Mouse (Mus musculus) activated CD4-positive, CD25-positive, alpha-beta regulatory T cell, adult 4 months (primary cell): ENCODE measurements around the gene Slc8a3. TPM values are rescaled to one million over a fixed set of nuclear protein-coding genes. Genes with fewer than 3 reads are reported as not detected.

ENCODE experiments used
- ATAC-seq: one replicate; pipeline ENCODE4 v1.8.0; 2017
- polyA plus RNA-seq, 2 experiments: library from polyadenylated mRNA; unstranded; fragments of 100-300 nt; shearing (Covaris generic); gene quantifications; one replicate each; pipeline ENCODE4 v1.2.1; 2017

Gene Slc8a3
- polyA plus RNA-seq, 2 experiments from 2014 or later: not detected

- no peak for ATAC-seq
Observed at GRCm38 (mm10) chr12:81182073-81182472, 150.9 kb downstream of the Slc8a3 start.

DNA sequence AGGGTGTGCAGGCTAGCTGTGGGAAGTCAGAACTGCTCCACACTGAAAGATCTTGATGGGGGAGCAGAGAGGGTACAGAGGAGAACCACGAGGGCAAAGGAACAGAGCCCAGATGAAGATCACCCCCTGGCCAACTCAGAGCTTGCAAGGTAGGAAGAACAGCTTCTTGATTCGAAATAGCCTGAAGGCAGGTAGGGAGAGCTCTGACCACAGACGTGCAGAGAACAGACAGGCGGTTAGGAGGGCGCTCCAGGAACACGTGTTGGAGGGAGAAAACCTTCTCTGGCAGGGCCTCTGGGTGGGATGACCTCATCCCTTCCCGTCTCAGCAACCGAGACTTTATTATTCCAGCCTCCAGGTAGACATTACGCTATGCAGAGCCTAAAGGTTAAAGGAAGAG, 157.7 kb downstream of the Slc8a3 start:
- no peak for ATAC-seq

DNA sequence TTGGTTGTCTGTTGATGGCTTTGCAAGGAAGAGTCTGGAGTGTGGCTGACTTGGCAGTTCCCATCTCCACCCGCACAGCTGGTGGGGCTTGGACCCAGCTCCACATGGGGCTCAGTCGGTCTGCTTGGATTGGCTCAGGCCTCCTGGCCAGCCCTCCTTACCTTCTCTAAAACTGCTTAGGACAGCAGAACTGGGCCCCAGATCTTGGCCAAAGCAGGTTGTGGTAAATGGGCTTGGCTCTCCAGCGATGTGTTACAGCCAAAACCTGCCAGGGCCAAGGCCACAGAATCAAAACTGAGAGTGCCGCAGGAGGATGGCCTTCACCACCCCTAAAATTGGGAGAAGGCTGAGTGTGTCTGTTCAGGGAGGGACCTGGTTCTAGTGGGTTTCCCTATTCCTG, 159.1 kb downstream of the Slc8a3 start:
- ATAC-seq: no peak

- ATAC-seq: no peak
Observed at GRCm38 (mm10) chr12:81173011-81173410, 160.0 kb downstream of the Slc8a3 start.

DNA sequence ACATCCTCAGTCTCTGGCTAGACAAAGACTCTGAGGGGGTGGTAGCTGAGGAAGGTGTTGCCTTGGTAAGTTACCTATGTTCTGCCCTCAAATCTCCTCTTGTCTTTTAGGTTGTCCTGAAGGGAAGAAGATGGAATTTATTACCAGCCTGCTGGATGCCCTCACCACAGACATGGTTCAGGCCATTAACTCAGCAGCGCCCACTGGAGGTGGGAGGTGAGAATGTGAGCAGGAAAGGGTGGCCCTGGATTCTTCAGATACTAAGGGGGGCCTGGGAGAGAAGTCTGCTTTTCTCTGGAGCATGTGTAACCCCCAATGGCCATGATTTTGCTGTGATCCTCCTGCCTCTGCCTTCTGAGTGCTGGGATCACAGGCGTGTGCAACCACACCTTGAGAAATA, 162.9 kb downstream of the Slc8a3 start:
- ATAC-seq: no peak

GRCm38 (mm10) chr12:81168494-81168893, 164.5 kb downstream of the Slc8a3 start:
- no peak for ATAC-seq

- ATAC-seq: no peak
Observed at GRCm38 (mm10) chr12:81168031-81168430, 164.9 kb downstream of the Slc8a3 start.

- ATAC-seq: no peak
Observed at GRCm38 (mm10) chr12:81167142-81167541, 165.8 kb downstream of the Slc8a3 start.

DNA sequence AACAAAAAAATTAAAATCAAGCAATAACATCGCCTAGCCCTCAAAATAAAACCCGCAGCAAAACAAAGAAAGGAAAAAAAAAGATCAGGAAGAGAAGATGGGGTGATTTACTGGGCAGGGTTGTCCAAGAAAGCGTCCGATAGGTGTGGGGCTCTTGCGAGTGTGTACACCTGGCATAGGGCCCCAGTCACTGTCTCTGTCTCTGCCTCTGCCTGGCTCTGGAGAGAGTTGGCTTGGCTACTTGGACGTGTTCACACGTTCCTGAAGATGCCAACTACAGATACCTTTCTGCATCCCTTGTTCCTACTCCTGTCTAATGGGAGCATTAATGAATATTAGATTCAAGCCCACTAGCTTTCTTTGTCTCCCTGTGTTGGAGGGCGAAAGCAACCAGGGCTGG, 166.4 kb downstream of the Slc8a3 start:
- ATAC-seq: no peak

- ATAC-seq: no peak
Observed at GRCm38 (mm10) chr12:81166092-81166491, 166.9 kb downstream of the Slc8a3 start.

DNA sequence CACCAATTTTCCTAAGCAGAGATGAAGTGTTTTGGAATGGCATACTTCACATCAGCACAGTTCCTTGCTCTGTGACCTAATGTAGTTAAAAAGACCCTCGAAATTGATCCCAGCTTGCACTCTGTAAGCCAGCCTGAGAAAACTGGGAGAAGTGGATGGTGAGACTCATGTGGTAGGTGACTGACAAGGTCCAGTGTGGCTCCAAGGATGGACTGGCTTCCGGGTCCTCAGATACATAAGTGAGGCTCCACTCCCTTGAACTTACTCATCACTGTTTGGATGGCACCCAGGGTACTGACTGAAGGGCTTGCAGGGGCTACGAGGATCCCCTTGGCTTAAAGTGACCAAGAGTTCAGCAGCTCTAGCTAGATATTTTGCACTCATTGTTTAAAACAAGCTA, 169.4 kb downstream of the Slc8a3 start:
- ATAC-seq: no peak

DNA sequence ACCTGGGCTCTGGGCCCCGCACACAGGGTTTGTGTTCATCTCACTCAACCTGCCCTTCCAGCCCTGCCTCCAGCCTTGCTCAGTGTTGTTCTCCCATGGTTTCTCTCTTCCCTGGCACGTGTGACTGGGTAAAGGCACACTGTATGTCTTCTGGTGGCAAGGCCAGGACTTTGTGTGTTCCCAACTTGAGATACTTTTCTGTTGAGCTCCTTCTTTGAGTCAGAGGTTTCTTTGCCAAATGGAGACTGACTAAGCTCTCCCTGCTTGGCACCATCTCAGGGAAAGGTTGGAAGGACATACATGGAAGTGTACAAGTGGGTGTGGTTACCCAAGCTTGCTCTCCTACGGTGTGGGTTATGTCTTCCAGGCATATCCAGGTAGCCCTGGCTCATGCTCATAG, 169.8 kb downstream of the Slc8a3 start:
- ATAC-seq: no peak

DNA sequence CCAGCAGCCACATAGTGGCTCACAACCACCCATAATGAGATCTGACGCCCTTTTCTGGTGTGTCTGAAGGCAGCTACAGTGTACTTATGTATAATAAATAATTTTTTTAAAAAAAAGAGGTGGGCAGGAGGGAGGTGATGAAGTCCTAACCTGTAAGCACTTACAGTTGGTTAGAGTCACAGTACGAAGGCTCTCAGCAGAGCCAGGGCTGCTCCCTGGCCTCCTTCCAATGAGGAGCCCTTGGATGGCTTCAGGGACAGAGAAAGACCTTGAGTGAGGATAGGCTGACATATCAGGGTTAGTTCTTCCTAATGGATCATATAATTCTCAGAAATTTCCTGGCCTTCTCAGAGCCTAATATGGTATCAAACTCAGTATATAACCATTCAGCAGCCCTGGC, 171.7 kb downstream of the Slc8a3 start:
- ATAC-seq: no peak

DNA sequence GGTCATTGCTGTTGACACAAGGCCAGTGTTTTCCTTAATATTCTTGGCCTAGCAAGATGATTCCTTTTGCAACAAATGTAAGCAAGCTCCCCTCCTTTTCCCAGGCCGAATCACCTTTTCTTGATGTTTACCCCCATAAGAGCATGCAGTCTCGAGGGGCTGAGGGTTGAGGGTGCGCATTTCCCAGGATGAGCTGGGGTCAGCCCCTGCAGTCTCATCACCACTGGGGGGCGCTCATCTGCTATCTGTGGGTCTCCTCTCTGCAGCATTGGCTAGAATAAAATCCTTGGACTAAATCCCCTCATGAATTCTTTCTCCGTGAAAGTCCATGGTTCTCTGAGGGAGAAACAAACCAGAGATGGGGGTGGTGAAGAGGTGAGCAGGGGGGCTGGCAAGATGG, 172.1 kb downstream of the Slc8a3 start:
- no peak for ATAC-seq

DNA sequence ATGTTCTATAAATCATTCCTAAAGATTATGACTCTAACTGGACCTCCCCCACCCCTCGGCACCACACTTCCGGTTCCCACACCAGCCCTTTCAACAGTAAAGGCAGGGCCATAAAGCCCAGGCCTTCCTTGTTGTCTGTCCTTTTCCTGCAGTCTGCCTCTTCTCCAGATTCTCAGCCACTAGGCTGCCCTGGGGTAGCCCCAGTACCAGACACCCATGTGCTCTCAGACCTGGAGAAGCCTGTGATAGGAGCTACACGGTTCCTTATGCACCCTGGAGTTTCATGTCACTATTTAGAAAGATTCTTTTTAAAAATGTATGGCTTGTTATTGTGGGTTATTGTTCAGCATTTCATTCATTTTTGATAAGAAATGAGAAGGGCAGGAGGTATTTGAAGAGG, 172.6 kb downstream of the Slc8a3 start:
- no peak for ATAC-seq

- no peak for ATAC-seq
Observed at GRCm38 (mm10) chr12:81159947-81160346, 173.0 kb downstream of the Slc8a3 start.

DNA sequence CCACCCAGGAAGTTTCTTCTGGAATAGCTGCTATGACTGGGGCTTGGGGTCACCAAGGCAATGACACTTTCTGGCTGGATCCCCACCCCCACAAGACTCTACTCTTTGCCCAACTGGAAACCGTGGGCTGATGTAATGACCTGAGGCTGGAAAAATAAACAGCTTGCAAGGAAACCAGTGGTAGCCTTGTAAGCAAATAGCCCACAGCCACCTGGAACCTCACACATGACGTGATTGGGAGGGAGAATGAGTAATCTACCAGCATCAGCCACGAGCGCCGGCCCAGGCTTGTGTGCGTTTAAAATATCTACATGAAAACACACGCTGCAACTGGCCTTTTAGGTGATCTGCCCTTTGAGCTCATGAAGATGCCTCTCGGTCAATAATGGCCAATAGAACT, 176.1 kb downstream of the Slc8a3 start:
- ATAC-seq: no peak

DNA sequence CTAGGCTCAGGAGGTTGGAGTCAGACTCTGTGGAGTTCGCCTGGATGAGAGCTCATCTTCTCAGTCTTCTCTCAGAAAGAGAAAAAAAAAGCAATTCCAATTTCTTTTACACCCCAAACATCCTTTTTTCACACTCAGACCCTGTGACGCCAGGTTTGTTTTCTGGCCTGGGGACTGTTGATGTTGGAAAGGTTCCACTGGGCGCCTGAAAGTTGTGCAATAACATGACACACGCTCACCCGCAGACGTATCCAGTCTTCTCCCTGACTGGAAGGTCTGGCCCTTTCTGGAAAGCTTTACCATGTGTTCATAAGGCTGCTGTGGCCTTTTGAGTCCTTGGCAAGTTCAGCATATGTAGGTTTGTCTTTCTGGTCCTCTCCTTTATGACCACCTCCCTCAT, 177.3 kb downstream of the Slc8a3 start:
- no peak for ATAC-seq

GRCm38 (mm10) chr12:81152082-81152481, 180.9 kb downstream of the Slc8a3 start:
- ATAC-seq: no peak

DNA sequence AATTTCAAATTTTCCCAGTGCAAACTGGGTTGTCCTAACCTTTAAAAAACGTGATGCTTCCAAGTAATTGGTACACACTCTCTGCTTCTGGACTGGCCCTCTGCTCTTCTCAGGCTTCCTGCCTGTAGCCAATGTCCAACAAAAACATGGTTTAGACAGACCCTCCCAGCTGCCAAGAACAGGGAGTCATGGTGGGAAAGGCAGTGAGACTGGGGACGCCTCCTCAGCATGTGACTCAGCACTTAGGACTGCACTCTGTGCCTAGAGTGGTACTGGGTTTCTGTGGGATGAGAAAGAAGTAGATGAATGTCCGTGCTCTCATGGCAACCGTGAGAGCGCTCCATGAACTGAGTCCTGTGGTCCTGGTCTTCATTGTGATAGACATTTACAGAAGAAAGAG, 182.1 kb downstream of the Slc8a3 start:
- ATAC-seq: no peak

DNA sequence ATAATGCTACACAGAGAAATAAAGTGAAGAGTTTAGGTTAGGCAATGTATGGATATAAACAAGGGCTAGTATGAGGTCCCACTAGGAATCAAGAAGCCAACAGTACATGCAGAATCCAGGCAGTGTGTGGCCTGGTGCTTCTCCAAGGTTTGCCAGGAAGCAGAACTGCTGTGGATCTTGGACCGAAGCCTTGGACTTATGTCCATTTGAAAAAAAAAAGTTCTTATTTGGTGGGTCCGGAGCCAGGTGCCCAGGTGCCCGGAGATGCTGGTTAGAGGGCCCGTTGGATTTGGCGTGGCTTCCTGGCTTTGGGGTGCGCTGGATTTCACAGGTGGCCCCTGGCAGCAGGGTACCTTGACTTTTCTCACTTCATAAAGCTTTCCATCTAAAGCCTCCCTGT, 185.0 kb downstream of the Slc8a3 start:
- no peak for ATAC-seq
